Mouse (Mus musculus) bone marrow, adult 2 months (tissue): ENCODE data around the gene Zfp989.
"Not testable (repeated sequence)": the region's sequence is repeated elsewhere in the genome, so short reads cannot be mapped to it uniquely, and the experiment has no call there.

Experiments used
- CTCF ChIP-seq: fragments of 200-500 bp; IDR thresholded peaks from 2 replicates; pipeline ENCODE4 v1.5.1; 2011; ENCODE audit warnings: low read length, control low read depth; ENCODE audit not compliant: control insufficient read depth, insufficient read depth
- POLR2A ChIP-seq: fragments of 200-500 bp; IDR thresholded peaks from 2 replicates; pipeline ENCODE4 v1.6.1; 2011; ENCODE audit warnings: low read depth, mild to moderate bottlenecking, control low read depth, low read length, borderline replicate concordance; ENCODE audit not compliant: control insufficient read depth

DNA sequence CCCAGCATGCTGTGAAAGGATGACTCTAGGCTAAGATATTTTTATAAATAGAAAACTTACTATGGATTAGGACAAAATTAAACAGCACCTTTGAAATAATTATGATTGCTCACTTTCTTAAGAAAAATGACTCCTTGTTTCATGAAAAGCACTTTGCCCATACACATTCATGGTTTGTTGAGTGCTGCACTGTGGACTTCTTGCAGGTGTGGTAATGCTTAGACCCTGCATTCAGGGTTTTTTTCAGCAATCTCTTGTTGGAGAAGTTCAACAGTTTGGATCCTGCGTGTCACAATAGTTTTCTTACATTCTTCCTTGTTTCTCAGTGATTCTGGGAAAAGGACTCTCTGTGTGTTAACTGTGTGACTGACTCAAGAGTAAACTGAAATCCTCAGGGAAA lies 54.6 kb downstream of the Zfp989 start:
- not testable (repeated sequence) for TF ChIP-seq CTCF, POLR2A
